Mouse (Mus musculus): Measurements from ENCODE around the gene Uts2.

DNA sequence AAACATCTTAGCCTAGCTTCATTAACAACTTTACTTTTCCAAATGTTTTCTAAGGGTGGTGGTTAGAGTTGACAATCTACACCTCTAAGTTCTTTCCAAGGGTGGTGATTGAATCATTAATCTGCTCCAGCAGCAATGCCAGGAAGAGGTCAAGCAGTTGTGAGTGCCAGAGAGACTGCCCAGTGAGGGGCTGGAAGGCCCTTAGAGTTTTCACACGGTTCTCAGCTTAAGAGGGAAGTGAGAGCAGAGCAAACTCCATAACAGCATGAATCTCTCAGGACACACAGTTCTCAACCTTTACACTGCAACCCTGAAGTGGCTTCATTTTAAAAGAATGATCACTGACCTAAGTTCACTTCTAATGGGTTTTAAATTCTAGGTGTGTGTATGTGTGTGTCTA, 21.8 kb upstream of the Uts2 start:
- TF ChIP-seq CTCF (IDR thresholded peaks at IDR 0.05; ENCODE audit: control insufficient read depth, insufficient read depth, insufficient read length) (no peak), CEBPB (IDR thresholded peaks at IDR 0.05; ENCODE audit: low read depth) (no peak)
